Mouse (Mus musculus) MEL (cell line): ENCODE data around the gene Ccndbp1. TPM values are rescaled to one million over a fixed set of nuclear protein-coding genes. Genes with fewer than 3 reads are reported as not detected.
A peak's percentile ranks its signal among the peaks of the same experiment; 100 is the strongest.

Source experiments
- DNase-seq: peaks from one replicate; pipeline ENCODE4 v3.0.0; 2011; ENCODE audit warnings: low read depth, low spot score
- H3K27ac ChIP-seq: 2 replicates; pipeline ENCODE4 v1.5.1; 2012; ENCODE audit warnings: low read depth, mild to moderate bottlenecking, control low read depth, low read length, moderate library complexity; ENCODE audit not compliant: control insufficient read depth
- H3K27me3 ChIP-seq, 2 experiments: fragments of 150-350 bp in 1 of 2; sonication (generic) in 1 of 2; 2 replicates each; pipeline ENCODE4 v1.6.1; 2012; ENCODE audit warnings: low read length in 2 of 2, mild to moderate bottlenecking in 2 of 2, improper control_type of control experiment in 1 of 2, moderate library complexity in 1 of 2; ENCODE audit not compliant: insufficient read depth in 2 of 2, control insufficient read depth in 1 of 2
- H3K36me3 ChIP-seq, 2 experiments: 2 replicates each; pipeline ENCODE4 v1.6.1; 2012 to 2014; ENCODE audit warnings: low read length in 2 of 2, improper control_type of control experiment in 1 of 2, inconsistent platforms in 1 of 2, mild to moderate bottlenecking in 1 of 2; ENCODE audit not compliant: insufficient read depth in 2 of 2, control insufficient read depth in 1 of 2
- H3K4me1 ChIP-seq, 2 experiments: fragments of 150-350 bp in 1 of 2; sonication (generic) in 1 of 2; 2 replicates each; pipeline ENCODE4 v1.6.1; 2012; ENCODE audit warnings: low read length in 2 of 2, improper control_type of control experiment in 1 of 2, mild to moderate bottlenecking in 1 of 2; ENCODE audit not compliant: insufficient read depth in 2 of 2, control insufficient read depth in 1 of 2
- H3K4me3 ChIP-seq, 2 experiments: fragments of 150-350 bp in 1 of 2; sonication (generic) in 1 of 2; 2 replicates each; pipeline ENCODE4 v1.5.1; 2012; ENCODE audit warnings: low read depth in 2 of 2, low read length in 2 of 2, mild to moderate bottlenecking in 2 of 2, moderate library complexity in 2 of 2, control low read depth in 1 of 2, improper control_type of control experiment in 1 of 2; ENCODE audit not compliant: control insufficient read depth in 1 of 2, insufficient read depth in 1 of 2
- H3K79me2 ChIP-seq: 2 replicates; pipeline ENCODE4 v1.6.1; 2012; ENCODE audit warnings: mild to moderate bottlenecking, low read length, moderate library complexity; ENCODE audit not compliant: control insufficient read depth, poor library complexity, insufficient read depth
- H3K9ac ChIP-seq: 2 replicates; pipeline ENCODE4 v1.6.1; 2012; ENCODE audit warnings: low read depth, mild to moderate bottlenecking, control low read depth, low read length, moderate library complexity; ENCODE audit not compliant: control insufficient read depth, poor library complexity, severe bottlenecking
- H3K9me3 ChIP-seq: fragments of 150-350 bp; sonication (generic); replicated peaks from 2 replicates; pipeline ENCODE4 v1.6.1; 2012; ENCODE audit warnings: mild to moderate bottlenecking, low read length, improper control_type of control experiment, moderate library complexity; ENCODE audit not compliant: insufficient read depth
- BHLHE40 ChIP-seq: IDR thresholded peaks from 2 replicates; pipeline ENCODE4 v1.6.1; 2012; ENCODE audit warnings: low read depth, mild to moderate bottlenecking, inconsistent platforms, low read length, improper control_type of control experiment, borderline replicate concordance
- CHD1 ChIP-seq: IDR thresholded peaks from 2 replicates; pipeline ENCODE4 v1.6.1; 2012; ENCODE audit warnings: low read depth, mild to moderate bottlenecking, inconsistent platforms, low read length, improper control_type of control experiment
- CHD2 ChIP-seq: IDR thresholded peaks from 2 replicates; pipeline ENCODE4 v1.6.1; 2011; ENCODE audit warnings: low read length, improper control_type of control experiment
- E2F4 ChIP-seq: IDR thresholded peaks from 2 replicates; pipeline ENCODE4 v1.6.1; 2011; ENCODE audit warnings: low read depth, low read length, improper control_type of control experiment, borderline replicate concordance
- ELF1 ChIP-seq: IDR thresholded peaks from 2 replicates; pipeline ENCODE4 v1.6.1; 2014; ENCODE audit warnings: low read depth, mild to moderate bottlenecking, inconsistent platforms, low read length, improper control_type of control experiment, moderate library complexity
- ETS1 ChIP-seq: IDR thresholded peaks from 2 replicates; pipeline ENCODE4 v1.6.1; 2012; ENCODE audit warnings: low read depth, mild to moderate bottlenecking, inconsistent platforms, low read length, improper control_type of control experiment, moderate library complexity
- GATA1 ChIP-seq: IDR thresholded peaks from 2 replicates; pipeline ENCODE4 v1.6.1; 2011; ENCODE audit warnings: low read depth, low read length, improper control_type of control experiment
- JUND ChIP-seq: IDR thresholded peaks from 2 replicates; pipeline ENCODE4 v1.6.1; 2011; ENCODE audit warnings: low read depth, mild to moderate bottlenecking, improper control_type of control experiment, low read length
- KAT2A ChIP-seq: conservative IDR thresholded peaks from 2 replicates; pipeline ENCODE4 v1.6.1; 2012; ENCODE audit warnings: low read depth, low read length, improper control_type of control experiment, inconsistent platforms
- MAFK ChIP-seq: IDR thresholded peaks from 2 replicates; pipeline ENCODE4 v1.6.1; 2011; ENCODE audit warnings: low read depth, mild to moderate bottlenecking, low read length, improper control_type of control experiment, borderline replicate concordance
- MAX ChIP-seq: IDR thresholded peaks from 2 replicates; pipeline ENCODE4 v1.6.1; 2011; ENCODE audit warnings: low read length, improper control_type of control experiment
- MAZ ChIP-seq: IDR thresholded peaks from 2 replicates; pipeline ENCODE4 v1.6.1; 2012; ENCODE audit warnings: low read depth, mild to moderate bottlenecking, inconsistent platforms, low read length, improper control_type of control experiment
- MEF2A ChIP-seq: IDR thresholded peaks from 2 replicates; pipeline ENCODE4 v1.6.1; 2014; ENCODE audit warnings: low read depth, mild to moderate bottlenecking, inconsistent platforms, low read length, improper control_type of control experiment; ENCODE audit not compliant: poor library complexity, insufficient replicate concordance, severe bottlenecking; ENCODE audit errors: extremely low read depth
- MXI1 ChIP-seq: IDR thresholded peaks from 2 replicates; pipeline ENCODE4 v1.6.1; 2011; ENCODE audit warnings: mild to moderate bottlenecking, low read depth, low read length, improper control_type of control experiment
- MYC ChIP-seq: IDR thresholded peaks from 2 replicates; pipeline ENCODE4 v1.6.1; 2011; ENCODE audit warnings: low read depth, mild to moderate bottlenecking, low read length, improper control_type of control experiment, moderate library complexity
- NELFE ChIP-seq: IDR thresholded peaks from 2 replicates; pipeline ENCODE4 v1.6.1; 2011; ENCODE audit warnings: low read depth, low read length, improper control_type of control experiment
- NRF1 ChIP-seq: IDR thresholded peaks from 2 replicates; pipeline ENCODE4 v1.6.1; 2014; ENCODE audit warnings: low read depth, mild to moderate bottlenecking, inconsistent platforms, low read length, improper control_type of control experiment, moderate library complexity; ENCODE audit not compliant: poor library complexity, insufficient read depth, severe bottlenecking
- POLR2A ChIP-seq, 2 experiments: IDR thresholded peaks; 2 replicates each; pipeline ENCODE4 v1.6.1; 2011 to 2012; ENCODE audit warnings: low read length in 2 of 2, mild to moderate bottlenecking in 2 of 2, control low read depth in 1 of 2, improper control_type of control experiment in 1 of 2, low read depth in 1 of 2, moderate library complexity in 1 of 2; ENCODE audit not compliant: control insufficient read depth in 1 of 2, insufficient read depth in 1 of 2, poor library complexity in 1 of 2
- POLR2AphosphoS5 ChIP-seq: IDR thresholded peaks from 2 replicates; pipeline ENCODE4 v1.6.1; 2012; ENCODE audit warnings: low read depth, borderline replicate concordance, mild to moderate bottlenecking, inconsistent platforms, low read length, moderate library complexity, mixed read lengths
- RAD21 ChIP-seq: IDR thresholded peaks from 2 replicates; pipeline ENCODE4 v1.6.1; 2011; ENCODE audit warnings: mild to moderate bottlenecking, low read depth, low read length, improper control_type of control experiment
- RCOR1 ChIP-seq: IDR thresholded peaks from 2 replicates; pipeline ENCODE4 v1.6.1; 2012; ENCODE audit warnings: low read depth, mild to moderate bottlenecking, inconsistent platforms, low read length, improper control_type of control experiment
- SIN3A ChIP-seq: IDR thresholded peaks from 2 replicates; pipeline ENCODE4 v1.6.1; 2012; ENCODE audit warnings: low read length, improper control_type of control experiment, inconsistent platforms
- SMC3 ChIP-seq: IDR thresholded peaks from 2 replicates; pipeline ENCODE4 v1.6.1; 2011; ENCODE audit warnings: low read depth, low read length, improper control_type of control experiment
- TBP ChIP-seq: IDR thresholded peaks from 2 replicates; pipeline ENCODE4 v1.8.0; 2011; ENCODE audit warnings: low read depth, low read length, improper control_type of control experiment
- TCF12 ChIP-seq: IDR thresholded peaks from 2 replicates; pipeline ENCODE4 v1.6.1; 2014; ENCODE audit warnings: low read depth, mild to moderate bottlenecking, inconsistent platforms, low read length, improper control_type of control experiment, moderate library complexity
- USF2 ChIP-seq, 2 experiments: IDR thresholded peaks; 2 replicates each; pipeline ENCODE4 v1.6.1; 2011 to 2012; ENCODE audit warnings: improper control_type of control experiment in 2 of 2, low read length in 2 of 2, borderline replicate concordance in 1 of 2, inconsistent platforms in 1 of 2, low read depth in 1 of 2, mild to moderate bottlenecking in 1 of 2; ENCODE audit not compliant: insufficient read depth in 1 of 2
- ZC3H11A ChIP-seq: IDR thresholded peaks from 2 replicates; pipeline ENCODE4 v1.6.1; 2012; ENCODE audit warnings: low read depth, mild to moderate bottlenecking, inconsistent platforms, low read length, improper control_type of control experiment
- ZKSCAN1 ChIP-seq: IDR thresholded peaks from 2 replicates; pipeline ENCODE4 v1.6.1; 2012; ENCODE audit warnings: low read depth, mild to moderate bottlenecking, inconsistent platforms, low read length, improper control_type of control experiment, moderate library complexity
- ZNF384 ChIP-seq: IDR thresholded peaks from 2 replicates; pipeline ENCODE4 v1.6.1; 2012; ENCODE audit warnings: low read depth, mild to moderate bottlenecking, inconsistent platforms, low read length, improper control_type of control experiment
- polyA plus RNA-seq, 2 experiments: library from polyadenylated mRNA; stranded (reverse) in 1 of 2; unstranded in 1 of 2; fragments of >175 nt in 1 of 2; fragments of >200 nt in 1 of 2; gene quantifications; 2 replicates each; pipeline versions ENCODE4 v1.2.1 to v1.2.4; 2012; ENCODE audit warnings: low replicate concordance in 2 of 2, low read depth in 1 of 2; ENCODE audit not compliant: insufficient read length in 2 of 2, insufficient read depth in 1 of 2, missing spikeins in 1 of 2
- total RNA-seq: library from RNA; depleted of rRNA; stranded (reverse); fragments of 300-350 nt; gene quantifications from 2 replicates; pipeline ENCODE4 v1.2.3, GENCODE M21; 2012

Gene Ccndbp1
- total and polyA plus RNA-seq, 3 experiments: 25.7 to 250 (median 26.1) TPM

DNA sequence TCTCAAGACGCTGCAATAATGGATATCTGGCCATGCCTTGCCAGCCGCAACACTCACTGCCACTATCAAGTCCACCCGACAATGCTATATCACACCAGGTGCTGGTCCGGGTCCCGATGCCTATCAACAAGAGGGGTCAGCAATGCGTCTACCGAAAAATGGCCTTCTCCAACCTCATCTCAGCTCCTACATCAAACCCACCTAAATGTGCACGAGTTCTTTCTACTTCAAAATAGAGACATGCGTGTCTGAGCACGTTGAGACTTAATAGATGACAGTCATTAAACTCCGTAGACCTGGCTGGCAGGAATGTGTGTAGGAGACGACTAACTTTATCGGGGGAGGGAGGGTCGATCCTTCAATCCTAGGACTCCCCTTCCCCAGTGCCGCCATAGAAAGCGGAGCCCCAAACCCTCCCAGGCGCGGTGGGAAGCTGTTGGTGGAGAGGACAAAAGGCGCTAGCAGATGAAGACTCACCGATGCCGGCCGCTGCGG lies 38.1 kb upstream of the Ccndbp1 start:
- H3K36me3 ChIP-seq: peaks cover 0 to 16% of the 10 kb centered on the region in 2 experiments; a peak in 3 of 4 replicates
- no peak for DNase-seq
- H3K9ac ChIP-seq: peak overlapping the region; percentile 84
- H3K27ac ChIP-seq: peak overlapping the region; percentile 62
- H3K27me3 ChIP-seq: no peaks in the 10 kb centered on the region
- peaks cover 22% of the 10 kb centered on the region for H3K79me2 ChIP-seq
- no peaks in the 10 kb centered on the region for H3K9me3 ChIP-seq
- peak overlapping the region; percentile 73 to 93 for H3K4me3 ChIP-seq
- peaks cover 2 to 3% of the 10 kb centered on the region in 2 experiments; a peak in 2 of 4 replicates for H3K4me1 ChIP-seq
- TF ChIP-seq MXI1: peak; percentile 14; the same call in 1 of the 2 replicates
- no peak for TF ChIP-seq RAD21
- peak; percentile 32; the same call in 1 of the 2 replicates for TF ChIP-seq MAX
- TF ChIP-seq, all 39 proteins: peak for 2

DNA sequence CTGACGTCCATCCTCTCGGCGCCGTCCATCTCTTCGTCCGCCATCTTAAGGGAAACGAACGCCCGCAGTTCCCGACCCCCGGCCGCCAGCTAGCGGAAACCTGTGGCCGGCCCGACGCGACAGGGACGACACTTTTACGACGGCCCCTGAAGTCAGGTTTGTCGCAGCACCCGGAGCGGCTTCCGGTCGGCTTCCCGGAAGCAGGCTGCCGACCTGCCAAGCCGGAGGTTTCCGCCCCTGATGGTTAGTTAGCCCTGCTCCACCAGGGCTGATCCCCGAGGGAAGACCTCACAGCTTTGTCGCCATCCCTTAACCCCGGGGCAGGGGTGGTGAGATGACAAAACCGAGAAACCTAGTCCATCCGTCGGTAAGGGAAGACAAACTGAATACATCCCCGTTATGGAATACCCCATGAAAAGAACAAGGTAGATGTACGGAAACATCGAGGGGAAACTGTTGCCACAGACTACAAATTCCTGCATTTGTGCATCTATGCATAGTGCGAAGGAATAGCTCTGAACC lies 37.6 kb upstream of the Ccndbp1 start, which contains the start of gene Ubr1:
TSS of gene Ubr1 (minus strand) at position 157 of the 522 bp plus-strand sequence.
- H3K36me3 ChIP-seq: peaks cover 0 to 16% of the 10 kb centered on the region in 2 experiments; a peak in 2 of 4 replicates
- TF ChIP-seq MYC (0 out of 2 replicates have a peak, but pooled peaks have one; percentile 63), NRF1 (peak; percentile 9; the same call in 1 of the 2 replicates), CHD1 (no peak), GATA1 (no peak), POLR2AphosphoS5 (no peak), BHLHE40 (no peak), KAT2A (peak; percentile 73), SIN3A (peak; percentile 81; the same call in 1 of the 2 replicates), TCF12 (peak; percentile 61; the same call in 1 of the 2 replicates), TBP (peak; percentile 70; the same call in 1 of the 2 replicates), E2F4 (no peak), SMC3 (no peak), ZC3H11A (no peak), ZKSCAN1 (no peak), USF2 (IDR thresholded peaks at IDR 0.05; ENCODE audit: borderline replicate concordance in 1 of 2, insufficient read depth in 1 of 2, low read depth in 1 of 2, low read length in 2 of 2) (no peak), RCOR1 (no peak), ELF1 (peak; percentile 94), MXI1 (0 out of 2 replicates have a peak, but pooled peaks have one; percentile 31), MEF2A (no peak), NELFE (peak; percentile 96), CHD2 (no peak), JUND (no peak), MAZ (no peak), MAX (no peak; the same call in 1 of the 2 replicates), ETS1 (no peak; the same call in 1 of the 2 replicates), MAFK (no peak), ZNF384 (peak; percentile 35; the same call in 1 of the 2 replicates), POLR2A (IDR thresholded peaks at IDR 0.05; ENCODE audit: control insufficient read depth in 1 of 2, insufficient read depth in 1 of 2, low read depth in 1 of 2, low read length in 2 of 2, poor library complexity in 1 of 2) (peak; percentile 94 to 98)

More for the DNA sequence above, 37.6 kb upstream of the Ccndbp1 start, which contains the start of gene Ubr1:
- peak within 1 kb of the TSS; percentile 62 for H3K27ac ChIP-seq
- H3K4me3 ChIP-seq: peak within 1 kb of the TSS; percentile 73 to 93
- H3K9ac ChIP-seq: peak within 1 kb of the TSS; percentile 84
- H3K4me1 ChIP-seq: peaks cover 2 to 3% of the 10 kb centered on the region in 2 experiments; a peak in 2 of 4 replicates
- DNase-seq: peak; percentile 95
- no peaks in the 10 kb centered on the region for H3K9me3 ChIP-seq
- H3K27me3 ChIP-seq: no peaks in the 10 kb centered on the region
- H3K79me2 ChIP-seq: peaks cover 22% of the 10 kb centered on the region
